Mouse (Mus musculus): Measurements from ENCODE around the gene Ripk1. TPM values are rescaled to one million over a fixed set of nuclear protein-coding genes. Genes with fewer than 3 reads are reported as not detected.

The Ripk1 gene
- polyA plus RNA-seq, 1 experiment from 2014 or later, result 8.2 TPM

DNA sequence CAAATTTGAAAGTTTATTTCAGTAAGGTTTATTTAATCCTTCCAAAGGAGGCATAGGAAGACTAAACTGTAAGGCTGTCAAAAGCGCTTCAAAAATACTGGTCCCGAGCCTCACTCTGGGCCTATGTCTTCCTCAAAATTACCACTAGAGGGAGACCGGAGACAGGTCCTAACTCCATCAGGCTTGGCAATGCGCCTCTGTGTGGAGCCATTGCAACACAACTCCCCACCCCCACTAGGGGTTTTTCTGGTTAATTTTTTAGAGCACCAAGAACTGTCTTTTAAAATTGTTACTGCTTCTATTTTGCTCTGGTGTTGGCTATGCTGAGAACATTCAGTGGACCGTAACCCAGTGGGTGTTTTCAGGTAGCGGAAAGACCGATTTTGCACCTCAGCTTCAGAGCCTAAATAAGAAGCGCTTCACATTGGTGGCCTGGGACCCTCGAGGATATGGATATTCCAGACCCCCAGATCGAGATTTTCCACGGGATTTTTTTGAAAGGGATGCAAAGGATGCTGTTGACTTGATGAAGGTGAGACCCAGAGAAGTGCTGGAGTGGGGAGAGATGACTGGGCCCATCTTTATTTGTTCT lies 44.4 kb downstream of the Ripk1 start:
- Histone ChIP-seq H3K9me3 (ENCODE audit: control insufficient read depth, low read length) (no peaks in the 10 kb centered on the region), H3K27ac (ENCODE audit: low read depth, low read length) (no peak overlapping the region), H3K27me3 (ENCODE audit: control insufficient read depth, insufficient read depth, low read length) (no peaks in the 10 kb centered on the region), H3K36me3 (ENCODE audit: control insufficient read depth, insufficient read depth, low read length) (no peaks in the 10 kb centered on the region), H3K4me1 (ENCODE audit: control insufficient read depth, insufficient read depth, low read length) (no peaks in the 10 kb centered on the region), H3K9ac (ENCODE audit: low read length) (no peak overlapping the region), H3K4me3 (ENCODE audit: low read depth, low read length) (no peak overlapping the region), H3K4me2 (no peak overlapping the region)
- DNase-seq (ENCODE audit: low spot score, missing footprints) (peak; percentile 93), ATAC-seq (ENCODE audit: low FRiP score) (peak; percentile 93)
- WGBS, result 44% methylated on average over 11 of the region's 11 CpGs

- no peak for ATAC-seq (ENCODE audit: low FRiP score)
- H3K27me3 ChIP-seq (ENCODE audit: control insufficient read depth, insufficient read depth, low read length), result no peaks in the 10 kb centered on the region
- no peak for DNase-seq (ENCODE audit: low spot score, missing footprints)
- H3K4me2 ChIP-seq, result no peak overlapping the region
- H3K36me3 ChIP-seq (ENCODE audit: control insufficient read depth, insufficient read depth, low read length), result no peaks in the 10 kb centered on the region
- H3K27ac ChIP-seq (ENCODE audit: low read depth, low read length), result no peak overlapping the region
- H3K4me3 ChIP-seq (ENCODE audit: low read depth, low read length), result no peak overlapping the region
- H3K9ac ChIP-seq (ENCODE audit: low read length), result no peak overlapping the region
- no peaks in the 10 kb centered on the region for H3K9me3 ChIP-seq (ENCODE audit: control insufficient read depth, low read length)
- WGBS, result 64% methylated on average over 3 of the region's 3 CpGs
- H3K4me1 ChIP-seq (ENCODE audit: control insufficient read depth, insufficient read depth, low read length), result no peaks in the 10 kb centered on the region
Observed at GRCm38 (mm10) chr13:34047526-34047925, 45.4 kb downstream of the Ripk1 start.

DNA sequence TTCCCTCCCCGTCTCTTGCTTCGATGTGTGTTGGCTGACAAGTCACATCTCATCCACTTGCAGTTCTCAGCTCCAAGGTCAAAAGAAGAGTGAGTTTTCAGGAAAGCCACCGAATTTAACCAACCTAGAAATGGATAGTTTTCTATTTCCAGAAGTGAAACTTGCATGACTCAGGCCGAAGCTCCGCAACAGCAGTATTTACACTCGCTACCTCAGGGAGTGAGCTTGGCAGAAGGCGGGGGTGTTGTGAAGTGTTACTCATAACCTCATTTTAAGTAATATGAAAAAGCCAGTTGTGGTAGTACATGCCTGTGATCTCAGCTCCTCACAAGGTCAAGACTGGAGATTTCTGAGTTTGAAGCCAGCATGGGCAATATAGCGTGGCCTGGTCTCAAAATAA lies 48.3 kb downstream of the Ripk1 start:
- WGBS, result 94% methylated on average over 8 of the region's 8 CpGs
- Histone ChIP-seq H3K4me3 (ENCODE audit: low read depth, low read length) (no peak overlapping the region), H3K27me3 (ENCODE audit: control insufficient read depth, insufficient read depth, low read length) (no peaks in the 10 kb centered on the region), H3K36me3 (ENCODE audit: control insufficient read depth, insufficient read depth, low read length) (no peaks in the 10 kb centered on the region), H3K9ac (ENCODE audit: low read length) (no peak overlapping the region), H3K27ac (ENCODE audit: low read depth, low read length) (no peak overlapping the region), H3K4me2 (no peak overlapping the region), H3K4me1 (ENCODE audit: control insufficient read depth, insufficient read depth, low read length) (no peaks in the 10 kb centered on the region), H3K9me3 (ENCODE audit: control insufficient read depth, low read length) (no peaks in the 10 kb centered on the region)
- ATAC-seq (ENCODE audit: low FRiP score) (no peak), DNase-seq (ENCODE audit: low spot score, missing footprints) (no peak)

- 87% methylated on average over 3 of the region's 3 CpGs for WGBS
- H3K4me3 ChIP-seq (ENCODE audit: low read depth, low read length), result no peak overlapping the region
Observed at GRCm38 (mm10) chr13:34051692-34052091, 49.5 kb downstream of the Ripk1 start.

DNA sequence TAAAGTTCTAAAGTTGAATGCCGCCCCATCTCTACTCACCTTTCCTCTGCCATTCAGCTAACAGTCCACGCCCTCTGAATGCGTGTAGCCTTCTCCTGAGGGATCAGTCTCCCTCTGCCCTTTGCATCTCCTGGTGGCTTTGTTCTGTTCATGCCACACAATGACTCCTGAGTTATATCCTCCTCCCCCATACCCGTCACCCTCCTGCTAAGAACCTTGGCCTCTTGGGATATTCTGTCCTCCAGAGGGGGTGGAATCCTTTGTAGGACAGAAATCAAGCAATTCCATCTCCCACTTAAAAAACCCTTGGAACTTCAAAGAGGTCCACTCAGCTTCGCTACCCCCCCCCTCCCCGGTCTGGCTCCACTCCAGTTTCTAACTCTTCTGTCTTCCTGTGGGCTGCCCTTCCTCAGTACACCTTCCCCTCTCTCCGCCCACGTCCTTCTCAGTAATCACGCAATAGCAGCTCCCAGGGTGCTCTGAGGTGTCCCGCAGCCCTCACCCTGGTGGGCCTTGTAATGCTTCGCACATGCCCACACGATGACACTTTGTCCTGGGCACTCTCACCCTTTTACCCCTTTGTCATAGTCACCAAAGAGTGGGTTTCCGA lies 51.6 kb downstream of the Ripk1 start:
- Histone ChIP-seq H3K27ac (ENCODE audit: low read depth, low read length) (no peak overlapping the region), H3K36me3 (ENCODE audit: control insufficient read depth, insufficient read depth, low read length) (peaks cover 3% of the 10 kb centered on the region; the same call in 1 of the 2 replicates), H3K4me1 (ENCODE audit: control insufficient read depth, insufficient read depth, low read length) (no peaks in the 10 kb centered on the region), H3K4me3 (ENCODE audit: low read depth, low read length) (no peak overlapping the region), H3K9ac (ENCODE audit: low read length) (no peak overlapping the region), H3K4me2 (no peak overlapping the region), H3K27me3 (ENCODE audit: control insufficient read depth, insufficient read depth, low read length) (no peaks in the 10 kb centered on the region), H3K9me3 (ENCODE audit: control insufficient read depth, low read length) (no peaks in the 10 kb centered on the region)
- DNase-seq (ENCODE audit: low spot score, missing footprints) (no peak), ATAC-seq (ENCODE audit: low FRiP score) (no peak)
- 79% methylated on average over 13 of the region's 13 CpGs for WGBS

More at GRCm38 (mm10) chr13:34051692-34052091, 49.5 kb downstream of the Ripk1 start:
- H3K9ac ChIP-seq (ENCODE audit: low read length), result no peak overlapping the region
- no peak overlapping the region for H3K4me2 ChIP-seq
- H3K36me3 ChIP-seq (ENCODE audit: control insufficient read depth, insufficient read depth, low read length), result peaks cover 3% of the 10 kb centered on the region; the same call in 1 of the 2 replicates
- H3K4me1 ChIP-seq (ENCODE audit: control insufficient read depth, insufficient read depth, low read length), result no peaks in the 10 kb centered on the region
- ATAC-seq (ENCODE audit: low FRiP score) (no peak), DNase-seq (ENCODE audit: low spot score, missing footprints) (no peak)
- H3K27ac ChIP-seq (ENCODE audit: low read depth, low read length), result no peak overlapping the region
- no peaks in the 10 kb centered on the region for H3K27me3 ChIP-seq (ENCODE audit: control insufficient read depth, insufficient read depth, low read length)
- no peaks in the 10 kb centered on the region for H3K9me3 ChIP-seq (ENCODE audit: control insufficient read depth, low read length)

DNA sequence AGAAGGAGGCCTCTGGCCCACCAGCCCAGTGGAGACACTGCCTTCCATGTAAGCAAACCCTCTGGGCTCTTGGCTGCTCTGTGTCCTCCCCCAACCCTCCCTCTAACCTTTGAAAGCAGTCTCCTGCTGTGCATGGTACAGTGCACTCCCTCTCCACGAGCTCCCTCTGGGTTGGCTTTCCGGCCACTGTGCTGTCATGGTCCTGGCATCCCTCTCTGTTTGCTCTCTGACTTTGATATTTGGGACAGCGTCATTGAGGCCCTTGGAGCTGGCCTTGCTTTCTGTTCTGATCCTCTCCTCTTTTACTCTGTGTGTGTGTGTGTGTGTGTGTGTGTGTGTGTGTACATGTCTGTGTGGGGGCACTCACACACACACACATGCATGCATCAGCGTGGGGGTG lies 52.2 kb downstream of the Ripk1 start:
- Histone ChIP-seq H3K27ac (ENCODE audit: low read depth, low read length) (no peak overlapping the region), H3K9me3 (ENCODE audit: control insufficient read depth, low read length) (no peaks in the 10 kb centered on the region), H3K27me3 (ENCODE audit: control insufficient read depth, insufficient read depth, low read length) (no peaks in the 10 kb centered on the region), H3K9ac (ENCODE audit: low read length) (no peak overlapping the region), H3K36me3 (ENCODE audit: control insufficient read depth, insufficient read depth, low read length) (peaks cover 3% of the 10 kb centered on the region; the same call in 1 of the 2 replicates), H3K4me1 (ENCODE audit: control insufficient read depth, insufficient read depth, low read length) (no peaks in the 10 kb centered on the region), H3K4me3 (ENCODE audit: low read depth, low read length) (no peak overlapping the region), H3K4me2 (no peak overlapping the region)
- ATAC-seq (ENCODE audit: low FRiP score) (no peak), DNase-seq (ENCODE audit: low spot score, missing footprints) (no peak)
- WGBS, result 66% methylated on average over 4 of the region's 4 CpGs

DNA sequence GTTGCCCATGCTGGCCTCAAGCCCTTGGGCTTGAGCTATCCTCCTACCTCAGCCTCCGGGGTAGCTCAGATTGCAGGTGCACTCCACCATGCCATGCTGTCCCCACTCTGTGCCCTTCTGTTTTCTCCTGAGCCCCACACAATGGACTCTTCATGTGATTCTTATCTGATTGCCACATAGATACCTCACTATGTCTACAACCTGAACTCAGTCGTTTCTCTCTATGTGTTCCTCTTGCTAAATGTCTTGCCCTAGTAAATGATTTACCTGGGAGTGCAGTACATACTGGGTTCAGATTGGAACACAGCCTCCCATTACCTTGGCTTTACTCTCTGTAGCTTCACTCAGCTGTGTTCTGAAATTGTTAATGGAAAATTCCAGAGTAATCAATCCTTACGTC lies 52.8 kb downstream of the Ripk1 start:
- H3K9ac ChIP-seq (ENCODE audit: low read length), result no peak overlapping the region
- 91% methylated on average over 3 of the region's 3 CpGs for WGBS
- DNase-seq (ENCODE audit: low spot score, missing footprints), result no peak

GRCm38 (mm10) chr13:34057252-34057651 lies 55.1 kb downstream of the Ripk1 start:
- H3K27ac ChIP-seq (ENCODE audit: low read depth, low read length), result no peak overlapping the region
- H3K9me3 ChIP-seq (ENCODE audit: control insufficient read depth, low read length), result no peaks in the 10 kb centered on the region
- H3K4me2 ChIP-seq, result no peak overlapping the region
- no peaks in the 10 kb centered on the region for H3K27me3 ChIP-seq (ENCODE audit: control insufficient read depth, insufficient read depth, low read length)
- 65% methylated on average over 1 of the region's 1 CpGs for WGBS
- H3K4me1 ChIP-seq (ENCODE audit: control insufficient read depth, insufficient read depth, low read length), result no peaks in the 10 kb centered on the region
- no peak overlapping the region for H3K4me3 ChIP-seq (ENCODE audit: low read depth, low read length)
- no peak overlapping the region for H3K9ac ChIP-seq (ENCODE audit: low read length)
- DNase-seq (ENCODE audit: low spot score, missing footprints) (no peak), ATAC-seq (ENCODE audit: low FRiP score) (no peak)
- peaks cover 3% of the 10 kb centered on the region; the same call in 1 of the 2 replicates for H3K36me3 ChIP-seq (ENCODE audit: control insufficient read depth, insufficient read depth, low read length)

More for the DNA sequence above, 52.8 kb downstream of the Ripk1 start:
- Histone ChIP-seq H3K4me3 (ENCODE audit: low read depth, low read length) (no peak overlapping the region), H3K27me3 (ENCODE audit: control insufficient read depth, insufficient read depth, low read length) (no peaks in the 10 kb centered on the region), H3K27ac (ENCODE audit: low read depth, low read length) (no peak overlapping the region), H3K4me1 (ENCODE audit: control insufficient read depth, insufficient read depth, low read length) (no peaks in the 10 kb centered on the region), H3K4me2 (no peak overlapping the region), H3K36me3 (ENCODE audit: control insufficient read depth, insufficient read depth, low read length) (peaks cover 3% of the 10 kb centered on the region; the same call in 1 of the 2 replicates), H3K9me3 (ENCODE audit: control insufficient read depth, low read length) (no peaks in the 10 kb centered on the region)
- no peak for ATAC-seq (ENCODE audit: low FRiP score)

DNA sequence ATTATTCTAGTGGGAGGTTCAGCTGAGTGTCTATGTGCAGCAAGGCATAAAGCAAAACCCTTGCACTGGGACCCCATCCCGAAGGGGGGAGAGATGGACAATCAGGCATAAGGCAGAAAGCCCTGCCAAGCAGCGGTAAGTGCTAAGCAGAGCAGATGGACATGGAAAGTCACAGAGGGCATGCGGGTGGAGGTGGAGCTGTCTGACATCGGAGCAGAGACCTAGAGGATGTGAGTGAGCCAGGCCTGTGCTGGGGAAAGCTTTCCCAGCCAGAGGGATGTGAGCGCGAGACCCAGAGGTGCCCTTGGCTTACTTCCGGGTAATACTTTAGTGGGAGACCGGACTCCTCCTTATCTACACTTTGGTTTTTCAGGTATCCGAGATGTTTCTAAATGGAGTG lies 57.9 kb downstream of the Ripk1 start:
- peaks cover 3% of the 10 kb centered on the region; the same call in 1 of the 2 replicates for H3K36me3 ChIP-seq (ENCODE audit: control insufficient read depth, insufficient read depth, low read length)
- H3K27me3 ChIP-seq (ENCODE audit: control insufficient read depth, insufficient read depth, low read length), result no peaks in the 10 kb centered on the region
- no peak overlapping the region for H3K27ac ChIP-seq (ENCODE audit: low read depth, low read length)
- ATAC-seq (ENCODE audit: low FRiP score), result no peak
- H3K9me3 ChIP-seq (ENCODE audit: control insufficient read depth, low read length), result no peaks in the 10 kb centered on the region; the same call in 1 of the 2 replicates
- H3K4me2 ChIP-seq, result no peak overlapping the region
- H3K4me1 ChIP-seq (ENCODE audit: control insufficient read depth, insufficient read depth, low read length), result no peaks in the 10 kb centered on the region
- no peak overlapping the region for H3K4me3 ChIP-seq (ENCODE audit: low read depth, low read length)
- H3K9ac ChIP-seq (ENCODE audit: low read length), result no peak overlapping the region
- DNase-seq (ENCODE audit: low spot score, missing footprints), result no peak
- 92% methylated on average over 9 of the region's 9 CpGs for WGBS
